ENCODE assay signal across 25 mouse cellular contexts in the genomic region with DNA sequence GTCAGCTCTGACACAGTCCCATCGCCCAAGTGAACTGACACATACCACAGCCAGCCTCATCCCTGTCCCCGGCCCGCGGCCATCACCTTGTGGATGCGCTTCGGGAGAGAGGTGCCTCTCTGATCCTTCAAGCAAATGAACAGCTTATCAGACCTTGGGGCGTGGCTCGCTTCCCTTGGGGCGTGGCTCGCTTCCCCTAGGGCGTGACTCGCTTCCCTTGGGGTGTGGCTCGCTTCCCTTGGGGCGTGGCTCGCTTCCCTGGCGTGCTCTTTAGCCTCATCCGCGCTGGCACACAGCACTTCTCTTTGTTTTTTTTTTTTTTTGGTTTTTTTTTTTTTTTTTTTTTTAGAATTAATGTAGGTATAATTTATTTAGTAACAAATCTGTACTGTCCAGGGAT. TPM values are rescaled to one million over a fixed set of nuclear protein-coding genes. Genes with fewer than 3 reads are reported as not detected.
A peak's percentile ranks its signal among the peaks of the same experiment; 100 is the strongest.
DNase-seq lines count a peak whose midpoint lies in the region; ATAC-seq and TF ChIP-seq lines count a peak whose summit lies in the region.
"Had no signal": no experiment of that assay in that cellular context is flagged by ENCODE, and none has a peak within 500 bp of the region (broad histone marks: within the 10 kb centered on the region; RNA-seq: fewer than 3 reads in every experiment).

No protein-coding gene starts in this region.

- no peak for TF ChIP-seq RAD21 in MEL (IDR thresholded peaks at IDR 0.05; ENCODE audit: low read depth, low read length)

- no peaks in the 10 kb centered on the region for H3K27me3 ChIP-seq in heart, embryonic 11.5 days (ENCODE audit: control insufficient read depth, insufficient read depth, low read length)
- H3K27me3 ChIP-seq in MEL (ENCODE audit: control insufficient read depth in 1 of 2, insufficient read depth in 2 of 2, low read length in 2 of 2) = no peaks in the 10 kb centered on the region
- no peaks in the 10 kb centered on the region for H3K27me3 ChIP-seq in megakaryocyte, embryonic 14.5 days (replicated peaks)
- no peaks in the 10 kb centered on the region for H3K27me3 ChIP-seq in midbrain, embryonic 11.5 days (ENCODE audit: control insufficient read depth, insufficient read depth, low read length)
- no peaks in the 10 kb centered on the region for H3K27me3 ChIP-seq in hindbrain, embryonic 14.5 days (ENCODE audit: control insufficient read depth, insufficient read depth, low read length)
- H3K27me3 ChIP-seq: embryonic facial prominence, embryonic 12.5 days; forebrain, embryonic 15.5 days; hindbrain, embryonic 15.5 days; intestine, embryonic 15.5 days; Patski had no signal

- no peak for DNase-seq in heart, postnatal 10 days
- DNase-seq in MEL (ENCODE audit: low read depth, low spot score) = peak; percentile 28
- peak; percentile 45 for DNase-seq in liver
- no peak for DNase-seq in midbrain, embryonic 11.5 days (ENCODE audit: low spot score, missing footprints)
- DNase-seq in hindbrain, embryonic 14.5 days (ENCODE audit: low spot score) = no peak
- no peak for DNase-seq in frontal cortex, postnatal 14 days (ENCODE audit: low spot score in 2 of 2)
- DNase-seq: adrenal gland, postnatal 36 days; cerebellum, adult 9-10 months; gastrocnemius, postnatal 36 days; heart, postnatal 14 days; kidney, adult 9 months; kidney, postnatal 25 days; left cerebral cortex, postnatal 4 days; lung, postnatal 10 days; right cerebral cortex, adult 18-20 months; thymus, postnatal 4 days had no signal

- H3K9ac ChIP-seq in heart, embryonic 11.5 days (ENCODE audit: low read depth, low read length) = no peak overlapping the region
- no peak overlapping the region for H3K9ac ChIP-seq in MEL (ENCODE audit: control insufficient read depth, low read depth, low read length, poor library complexity, severe bottlenecking)
- no peak overlapping the region for H3K9ac ChIP-seq in midbrain, embryonic 11.5 days (ENCODE audit: low read length)
- no peak overlapping the region for H3K9ac ChIP-seq in hindbrain, embryonic 14.5 days
- H3K9ac ChIP-seq: embryonic facial prominence, embryonic 12.5 days; forebrain, embryonic 15.5 days; hindbrain, embryonic 15.5 days; intestine, embryonic 15.5 days had no signal

- H3K9me3 ChIP-seq in heart, embryonic 11.5 days (replicated peaks; ENCODE audit: control insufficient read depth, low read length) = no peaks in the 10 kb centered on the region
- H3K9me3 ChIP-seq in MEL (replicated peaks; ENCODE audit: insufficient read depth, low read length) = no peaks in the 10 kb centered on the region
- H3K9me3 ChIP-seq in megakaryocyte, embryonic 14.5 days = peaks cover 27% of the 10 kb centered on the region
- H3K9me3 ChIP-seq in midbrain, embryonic 11.5 days (ENCODE audit: control insufficient read depth, low read length) = no peaks in the 10 kb centered on the region; the same call in 1 of the 2 replicates
- H3K9me3 ChIP-seq in hindbrain, embryonic 14.5 days (ENCODE audit: control insufficient read depth, low read length) = no peaks in the 10 kb centered on the region
- H3K9me3 ChIP-seq: embryonic facial prominence, embryonic 12.5 days; forebrain, embryonic 15.5 days; hindbrain, embryonic 15.5 days; intestine, embryonic 15.5 days; midbrain, embryonic 10.5 days had no signal

- TF ChIP-seq POLR2A in MEL (IDR thresholded peaks at IDR 0.05; ENCODE audit: control insufficient read depth in 1 of 2, insufficient read depth in 1 of 2, low read depth in 1 of 2, low read length in 2 of 2, poor library complexity in 1 of 2) = no peak

- intact Hi-C loops in heart, postnatal 10 days (cut with DNase I) = no loop called here

- H3K79me2 ChIP-seq in MEL (ENCODE audit: control insufficient read depth, insufficient read depth, low read length, poor library complexity) = no peaks in the 10 kb centered on the region

- TF ChIP-seq EP300 in MEL (IDR thresholded peaks at IDR 0.05; ENCODE audit: low read depth in 1 of 2, low read length in 2 of 2) = 0 out of 4 replicates have a peak, but pooled peaks of 1 of the 2 experiments have one; percentile 4

- WGBS in heart, embryonic 11.5 days (ENCODE audit: insufficient replicate concordance) = 47% methylated on average over 18 of the region's 18 CpGs
- 65% methylated on average over 18 of the region's 18 CpGs for WGBS in midbrain, embryonic 11.5 days
- WGBS in hindbrain, embryonic 14.5 days = 68% methylated on average over 18 of the region's 18 CpGs

- no peak overlapping the region for H3K27ac ChIP-seq in heart, embryonic 11.5 days (ENCODE audit: low read depth, low read length)
- H3K27ac ChIP-seq in MEL (ENCODE audit: control insufficient read depth, low read depth, low read length) = no peak overlapping the region
- H3K27ac ChIP-seq in midbrain, embryonic 11.5 days (ENCODE audit: low read depth, low read length) = no peak overlapping the region
- no peak overlapping the region for H3K27ac ChIP-seq in hindbrain, embryonic 14.5 days
- H3K27ac ChIP-seq: embryonic facial prominence, embryonic 12.5 days; forebrain, embryonic 15.5 days; hindbrain, embryonic 15.5 days; intestine, embryonic 15.5 days; midbrain, embryonic 10.5 days had no signal

- no peak overlapping the region for H3K4me3 ChIP-seq in heart, embryonic 11.5 days (ENCODE audit: low read depth, low read length)
- H3K4me3 ChIP-seq in MEL (ENCODE audit: control insufficient read depth in 1 of 2, insufficient read depth in 1 of 2, low read depth in 2 of 2, low read length in 2 of 2) = no peak overlapping the region
- peak overlapping the region; percentile 23 for H3K4me3 ChIP-seq in megakaryocyte, embryonic 14.5 days (replicated peaks)
- no peak overlapping the region for H3K4me3 ChIP-seq in midbrain, embryonic 11.5 days (ENCODE audit: low read depth, low read length)
- no peak overlapping the region for H3K4me3 ChIP-seq in hindbrain, embryonic 14.5 days (replicated peaks; ENCODE audit: low read length)
- H3K4me3 ChIP-seq: embryonic facial prominence, embryonic 12.5 days; erythroblast, embryonic 14.5 days; forebrain, embryonic 15.5 days; hindbrain, embryonic 15.5 days; intestine, embryonic 15.5 days; midbrain, embryonic 10.5 days had no signal

- no peaks in the 10 kb centered on the region for H3K4me1 ChIP-seq in heart, embryonic 11.5 days (ENCODE audit: control insufficient read depth, insufficient read depth, low read length)
- peaks cover 0 to 3% of the 10 kb centered on the region in 2 experiments; a peak in 3 of 4 replicates for H3K4me1 ChIP-seq in MEL (ENCODE audit: control insufficient read depth in 1 of 2, insufficient read depth in 2 of 2, low read length in 2 of 2)
- H3K4me1 ChIP-seq in megakaryocyte, embryonic 14.5 days = peaks cover 9% of the 10 kb centered on the region
- no peaks in the 10 kb centered on the region for H3K4me1 ChIP-seq in midbrain, embryonic 11.5 days (ENCODE audit: control insufficient read depth, insufficient read depth, low read length)
- no peaks in the 10 kb centered on the region for H3K4me1 ChIP-seq in hindbrain, embryonic 14.5 days (replicated peaks; ENCODE audit: control insufficient read depth, insufficient read depth, low read length)
- H3K4me1 ChIP-seq: embryonic facial prominence, embryonic 12.5 days; forebrain, embryonic 15.5 days; hindbrain, embryonic 15.5 days; intestine, embryonic 15.5 days had no signal

- TF ChIP-seq CTCF in MEL (IDR thresholded peaks at IDR 0.05 in 2 of 3, conservative IDR thresholded peaks at IDR 0.05 in 1 of 3; ENCODE audit: control insufficient read depth in 1 of 3, insufficient read depth in 1 of 3, low read depth in 2 of 3, low read length in 3 of 3, poor library complexity in 1 of 3, severe bottlenecking in 1 of 3) = no peak

- H3K4me2 ChIP-seq in heart, embryonic 11.5 days = no peak overlapping the region
- no peak overlapping the region for H3K4me2 ChIP-seq in midbrain, embryonic 11.5 days
- H3K4me2 ChIP-seq in hindbrain, embryonic 14.5 days (replicated peaks) = no peak overlapping the region
- H3K4me2 ChIP-seq: embryonic facial prominence, embryonic 12.5 days; forebrain, embryonic 15.5 days; hindbrain, embryonic 15.5 days; intestine, embryonic 15.5 days had no signal

- H3K36me3 ChIP-seq in heart, embryonic 11.5 days (ENCODE audit: control insufficient read depth, insufficient read depth, low read length) = no peaks in the 10 kb centered on the region
- H3K36me3 ChIP-seq in MEL (ENCODE audit: control insufficient read depth in 1 of 2, insufficient read depth in 2 of 2, low read length in 2 of 2) = peaks cover 0 to 3% of the 10 kb centered on the region in 2 experiments; a peak in 2 of 4 replicates
- H3K36me3 ChIP-seq in megakaryocyte, embryonic 14.5 days (replicated peaks; ENCODE audit: low read length) = peaks cover 3% of the 10 kb centered on the region
- H3K36me3 ChIP-seq in midbrain, embryonic 11.5 days (ENCODE audit: control insufficient read depth, insufficient read depth, low read length) = no peaks in the 10 kb centered on the region
- no peaks in the 10 kb centered on the region; the same call in 1 of the 2 replicates for H3K36me3 ChIP-seq in hindbrain, embryonic 14.5 days (replicated peaks; ENCODE audit: control insufficient read depth, insufficient read depth)
- H3K36me3 ChIP-seq: embryonic facial prominence, embryonic 12.5 days; forebrain, embryonic 15.5 days; intestine, embryonic 15.5 days had no signal

- peak; percentile 65; the same call in 1 of the 2 replicates for ATAC-seq in heart, embryonic 11.5 days (replicated peaks; ENCODE audit: insufficient number of reproducible peaks, low FRiP score, low TSS enrichment)
- no peak for ATAC-seq in midbrain, embryonic 11.5 days (ENCODE audit: low FRiP score)
- no peak for ATAC-seq in hindbrain, embryonic 14.5 days (ENCODE audit: low FRiP score)
- ATAC-seq: forebrain, embryonic 15.5 days; intestine, embryonic 15.5 days; Patski had no signal

RNA-seq across cellular contexts. Expression of a gene that starts 34.8 kb away (rescaled TPM):
- polyA plus RNA-seq in heart, embryonic 11.5 days (2014; fragmentation: Nextera tagmentation; extraction: Ambion mirVana) = 2.3 and 2.6 TPM in 2 replicates
- 1 to 10 TPM; 1.5 to 2.3 TPM for total RNA-seq in heart, postnatal 10 days (2021)
- total RNA-seq in MEL (2012; rRNA removed) = 1.5 and 1.8 TPM in 2 replicates
- 1 to 10 TPM in 1 of 2 experiments, not detected in 1; 3.0 TPM for polyA plus RNA-seq in MEL (2012; ENCODE audit: insufficient read depth in 1 of 2, insufficient read length in 2 of 2, low read depth in 1 of 2, low replicate concordance in 2 of 2, missing spikeins in 1 of 2)
- polyA plus RNA-seq in megakaryocyte, embryonic 14.5 days (2012; ENCODE audit: insufficient read depth, low replicate concordance) = 0.70 and 1.8 TPM in 2 replicates
- 7.9 and 8.1 TPM in 2 replicates for polyA plus RNA-seq in midbrain, embryonic 11.5 days (2014; fragmentation: Nextera tagmentation; extraction: Ambion mirVana)
- polyA plus RNA-seq in hindbrain, embryonic 14.5 days (2014; fragmentation: Nextera tagmentation; extraction: Ambion mirVana) = 25.2 and 27.2 TPM in 2 replicates
- polyA plus RNA-seq: erythroblast, embryonic 14.5 days had no signal

RNA-seq across cellular contexts. Expression of a gene that starts 45.7 kb away (rescaled TPM):
- polyA plus RNA-seq in heart, embryonic 11.5 days (2014; fragmentation: Nextera tagmentation; extraction: Ambion mirVana) = 0.07 and 0.19 TPM in 2 replicates
- total RNA-seq in heart, postnatal 10 days (2021) = 1 to 10 TPM; 1.0 to 1.4 TPM
- not detected in 2 replicates for total RNA-seq in MEL (2012; rRNA removed)
- not detected for polyA plus RNA-seq in MEL (2012; ENCODE audit: insufficient read depth in 1 of 2, insufficient read length in 2 of 2, low read depth in 1 of 2, low replicate concordance in 2 of 2, missing spikeins in 1 of 2)
- polyA plus RNA-seq in megakaryocyte, embryonic 14.5 days (2012; ENCODE audit: insufficient read depth, low replicate concordance) = 0.66 TPM in 1 of 2 replicates, not detected in the other
- 0.19 and 0.30 TPM in 2 replicates for polyA plus RNA-seq in midbrain, embryonic 11.5 days (2014; fragmentation: Nextera tagmentation; extraction: Ambion mirVana)
- polyA plus RNA-seq in hindbrain, embryonic 14.5 days (2014; fragmentation: Nextera tagmentation; extraction: Ambion mirVana) = 0.39 and 0.65 TPM in 2 replicates
- polyA plus RNA-seq: erythroblast, embryonic 14.5 days; forebrain, embryonic 15.5 days; Patski had no signal

Comparison
In these comparisons a context has a peak if more than half of its experiments do, and no peak if none do; other contexts are left out.
1. DNase-seq: peak in MEL (single experiment) and liver (single experiment); none in heart, postnatal 10 days (0 of 2), midbrain, embryonic 11.5 days (single experiment), hindbrain, embryonic 14.5 days (single experiment) and frontal cortex, postnatal 14 days (0 of 2).